Mouse (Mus musculus): ENCODE data around the gene Cul5. TPM values are rescaled to one million over a fixed set of nuclear protein-coding genes. Genes with fewer than 3 reads are reported as not detected.

Gene Cul5
- polyA plus RNA-seq, 1 experiment from 2014 or later, result 42.6 TPM

- no peak for ATAC-seq
- 90% methylated on average over 3 of the region's 3 CpGs for WGBS
- H3K4me2 ChIP-seq, result no peak overlapping the region
Measured at GRCm38 (mm10) chr9:53603849-53604248, 66.0 kb downstream of the Cul5 start.

GRCm38 (mm10) chr9:53603384-53603783 is 66.4 kb downstream of the Cul5 start:
- Histone ChIP-seq H3K4me2 (no peak overlapping the region), H3K27me3 (no peaks in the 10 kb centered on the region), H3K9me3 (replicated peaks) (no peaks in the 10 kb centered on the region), H3K9ac (no peak overlapping the region), H3K27ac (no peak overlapping the region), H3K36me3 (ENCODE audit: poor library complexity, severe bottlenecking) (peaks cover 7% of the 10 kb centered on the region; the same call in 1 of the 2 replicates), H3K4me3 (no peak overlapping the region), H3K4me1 (no peaks in the 10 kb centered on the region)
- no peak for ATAC-seq
- 91% methylated on average over 1 of the region's 1 CpGs for WGBS

More at GRCm38 (mm10) chr9:53603849-53604248, 66.0 kb downstream of the Cul5 start:
- no peaks in the 10 kb centered on the region for H3K4me1 ChIP-seq
- peaks cover 3% of the 10 kb centered on the region; the same call in 1 of the 2 replicates for H3K36me3 ChIP-seq (ENCODE audit: poor library complexity, severe bottlenecking)
- no peak overlapping the region for H3K4me3 ChIP-seq
- H3K27ac ChIP-seq, result no peak overlapping the region
- no peak overlapping the region for H3K9ac ChIP-seq
- H3K27me3 ChIP-seq, result no peaks in the 10 kb centered on the region
- no peaks in the 10 kb centered on the region for H3K9me3 ChIP-seq (replicated peaks)

- Histone ChIP-seq H3K4me1 (no peaks in the 10 kb centered on the region), H3K27ac (no peak overlapping the region), H3K36me3 (ENCODE audit: poor library complexity, severe bottlenecking) (peaks cover 7% of the 10 kb centered on the region; the same call in 1 of the 2 replicates), H3K9me3 (replicated peaks) (no peaks in the 10 kb centered on the region), H3K4me3 (no peak overlapping the region), H3K4me2 (no peak overlapping the region), H3K27me3 (no peaks in the 10 kb centered on the region), H3K9ac (no peak overlapping the region)
- ATAC-seq, result no peak
- WGBS, result 93% methylated on average over 2 of the region's 2 CpGs
Measured at GRCm38 (mm10) chr9:53601541-53601940, 68.3 kb downstream of the Cul5 start.

GRCm38 (mm10) chr9:53598631-53599030 is 71.2 kb downstream of the Cul5 start:
- peaks cover 20% of the 10 kb centered on the region for H3K36me3 ChIP-seq (ENCODE audit: poor library complexity, severe bottlenecking)
- no peak for ATAC-seq
- no peaks in the 10 kb centered on the region for H3K4me1 ChIP-seq
- no peak overlapping the region for H3K4me2 ChIP-seq
- H3K27me3 ChIP-seq, result no peaks in the 10 kb centered on the region
- H3K4me3 ChIP-seq, result no peak overlapping the region
- no peaks in the 10 kb centered on the region for H3K9me3 ChIP-seq (replicated peaks)
- no peak overlapping the region for H3K9ac ChIP-seq
- H3K27ac ChIP-seq, result no peak overlapping the region
- WGBS, result 80% methylated on average over 6 of the region's 6 CpGs

GRCm38 (mm10) chr9:53596971-53597600 is 72.7 kb downstream of the Cul5 start:
- Histone ChIP-seq H3K9me3 (replicated peaks) (no peaks in the 10 kb centered on the region), H3K27me3 (no peaks in the 10 kb centered on the region), H3K36me3 (ENCODE audit: poor library complexity, severe bottlenecking) (peaks cover 32% of the 10 kb centered on the region), H3K9ac (no peak overlapping the region), H3K27ac (no peak overlapping the region), H3K4me2 (no peak overlapping the region), H3K4me1 (no peaks in the 10 kb centered on the region), H3K4me3 (no peak overlapping the region)
- WGBS, result 91% methylated on average over 4 of the region's 4 CpGs
- ATAC-seq, result no peak

GRCm38 (mm10) chr9:53594764-53595163 is 75.0 kb downstream of the Cul5 start:
- peaks cover 54% of the 10 kb centered on the region for H3K36me3 ChIP-seq (ENCODE audit: poor library complexity, severe bottlenecking)
- ATAC-seq, result no peak
- H3K4me1 ChIP-seq, result no peaks in the 10 kb centered on the region
- no peaks in the 10 kb centered on the region for H3K9me3 ChIP-seq (replicated peaks)
- H3K27ac ChIP-seq, result no peak overlapping the region
- H3K4me3 ChIP-seq, result no peak overlapping the region
- H3K9ac ChIP-seq, result no peak overlapping the region
- no peaks in the 10 kb centered on the region for H3K27me3 ChIP-seq
- 8% methylated on average over 3 of the region's 3 CpGs for WGBS
- H3K4me2 ChIP-seq, result no peak overlapping the region

- no peak for ATAC-seq
- Histone ChIP-seq H3K27me3 (no peaks in the 10 kb centered on the region), H3K4me1 (no peaks in the 10 kb centered on the region), H3K9me3 (replicated peaks) (no peaks in the 10 kb centered on the region), H3K4me3 (no peak overlapping the region), H3K9ac (no peak overlapping the region), H3K36me3 (ENCODE audit: poor library complexity, severe bottlenecking) (peaks cover 82% of the 10 kb centered on the region), H3K27ac (no peak overlapping the region), H3K4me2 (no peak overlapping the region)
- 84% methylated on average over 4 of the region's 4 CpGs for WGBS
Measured at GRCm38 (mm10) chr9:53581870-53582269, 87.9 kb downstream of the Cul5 start.

- Histone ChIP-seq H3K4me3 (no peak overlapping the region), H3K36me3 (ENCODE audit: poor library complexity, severe bottlenecking) (peaks cover 62% of the 10 kb centered on the region), H3K9ac (no peak overlapping the region), H3K4me2 (no peak overlapping the region), H3K27me3 (no peaks in the 10 kb centered on the region), H3K4me1 (no peaks in the 10 kb centered on the region), H3K27ac (no peak overlapping the region), H3K9me3 (replicated peaks) (no peaks in the 10 kb centered on the region)
- 87% methylated on average over 5 of the region's 5 CpGs for WGBS
- ATAC-seq, result no peak
Measured at GRCm38 (mm10) chr9:53575721-53576120, 94.1 kb downstream of the Cul5 start.

- Histone ChIP-seq H3K9me3 (replicated peaks) (no peaks in the 10 kb centered on the region), H3K27ac (no peak overlapping the region), H3K4me3 (no peak overlapping the region), H3K4me1 (no peaks in the 10 kb centered on the region), H3K9ac (no peak overlapping the region), H3K27me3 (no peaks in the 10 kb centered on the region), H3K4me2 (no peak overlapping the region), H3K36me3 (ENCODE audit: poor library complexity, severe bottlenecking) (peaks cover 57% of the 10 kb centered on the region)
- 94% methylated on average over 7 of the region's 7 CpGs for WGBS
- no peak for ATAC-seq
Measured at GRCm38 (mm10) chr9:53572516-53573307, 97.1 kb downstream of the Cul5 start.

- H3K4me2 ChIP-seq, result no peak overlapping the region
- H3K36me3 ChIP-seq (ENCODE audit: poor library complexity, severe bottlenecking), result peaks cover 66% of the 10 kb centered on the region
- no peaks in the 10 kb centered on the region for H3K27me3 ChIP-seq
- H3K27ac ChIP-seq, result no peak overlapping the region
- no peak overlapping the region for H3K9ac ChIP-seq
- no peak for ATAC-seq
- H3K9me3 ChIP-seq (replicated peaks), result no peaks in the 10 kb centered on the region
- H3K4me3 ChIP-seq, result no peak overlapping the region
- WGBS, result 83% methylated on average over 6 of the region's 6 CpGs
- H3K4me1 ChIP-seq, result no peaks in the 10 kb centered on the region
Measured at GRCm38 (mm10) chr9:53570662-53571061, 99.2 kb downstream of the Cul5 start.
